Mouse (Mus musculus): ENCODE measurements around the gene Fmo5. TPM values are rescaled to one million over a fixed set of nuclear protein-coding genes. Genes with fewer than 3 reads are reported as not detected.

Gene Fmo5
- total RNA-seq (2021), result 1 to 10 TPM; 6.5 to 7.3 TPM
- long read RNA-seq, experiment 1, full-length matches to known transcripts, result 4 of 23 reads
- long read RNA-seq, experiment 1, partial matches to known transcripts, result 5 of 23 reads
- long read RNA-seq, experiment 1, other reads (novel, unspliced or antisense), result 14 of 23 reads
- long read RNA-seq, experiment 2, partial matches to known transcripts, result 1 of 9 reads
- long read RNA-seq, experiment 2, other reads (novel, unspliced or antisense), result 8 of 9 reads

- H3K4me3 ChIP-seq, result peak within 1 kb of the TSS; percentile 74
- TF ChIP-seq CTCF (IDR thresholded peaks at IDR 0.05), result no peak
- intact Hi-C loops (cut with DNase I), result no loop called here
- peak within 1 kb of the TSS; percentile 87 for H3K27ac ChIP-seq
- DNase-seq, result peak; percentile 84
These were observed at the start of gene Fmo5 for GRCm38 (mm10) chr3:97628391-97629001. TSS of gene Fmo5 (plus strand) at chr3:97628804.

GRCm38 (mm10) chr3:97585383-97586160, 43.0 kb upstream of the Fmo5 start:
- intact Hi-C loops (cut with DNase I), result no loop called here
- DNase-seq, result peak; percentile 65
- no peak overlapping the region for H3K27ac ChIP-seq
- no peak overlapping the region for H3K4me3 ChIP-seq
- peak; percentile 84 for TF ChIP-seq CTCF (IDR thresholded peaks at IDR 0.05)

GRCm38 (mm10) chr3:97587656-97588055, 40.9 kb upstream of the Fmo5 start:
- DNase-seq, result no peak
- Histone ChIP-seq H3K27ac (no peak overlapping the region), H3K4me3 (no peak overlapping the region)
- intact Hi-C loops (cut with DNase I), result no loop called here
- no peak for TF ChIP-seq CTCF (IDR thresholded peaks at IDR 0.05)

GRCm38 (mm10) chr3:97590699-97591098, 37.9 kb upstream of the Fmo5 start:
- H3K27ac ChIP-seq, result no peak overlapping the region
- H3K4me3 ChIP-seq, result no peak overlapping the region
- DNase-seq, result no peak
- intact Hi-C loops (cut with DNase I), result no loop called here
- TF ChIP-seq CTCF (IDR thresholded peaks at IDR 0.05), result no peak

- TF ChIP-seq CTCF (IDR thresholded peaks at IDR 0.05), result no peak
- intact Hi-C loops (cut with DNase I), result no loop called here
- Histone ChIP-seq H3K4me3 (no peak overlapping the region), H3K27ac (no peak overlapping the region)
- no peak for DNase-seq
These were observed 35.5 kb upstream of the Fmo5 start for GRCm38 (mm10) chr3:97593089-97593488.

- TF ChIP-seq CTCF (IDR thresholded peaks at IDR 0.05), result no peak
These were observed 34.5 kb upstream of the Fmo5 start for GRCm38 (mm10) chr3:97594140-97594539.

GRCm38 (mm10) chr3:97595066-97595465, 33.5 kb upstream of the Fmo5 start:
- no peak for TF ChIP-seq CTCF (IDR thresholded peaks at IDR 0.05)
- no peak for DNase-seq
- Histone ChIP-seq H3K4me3 (no peak overlapping the region), H3K27ac (no peak overlapping the region)
- intact Hi-C loops (cut with DNase I), result no loop called here

More at GRCm38 (mm10) chr3:97594140-97594539, 34.5 kb upstream of the Fmo5 start:
- intact Hi-C loops (cut with DNase I), result no loop called here
- DNase-seq, result no peak
- Histone ChIP-seq H3K4me3 (no peak overlapping the region), H3K27ac (no peak overlapping the region)

GRCm38 (mm10) chr3:97596796-97597195, 31.8 kb upstream of the Fmo5 start:
- intact Hi-C loops (cut with DNase I), result no loop called here
- no peak overlapping the region for H3K27ac ChIP-seq

GRCm38 (mm10) chr3:97600050-97600832, 28.4 kb upstream of the Fmo5 start:
- no peak overlapping the region for H3K4me3 ChIP-seq
- no peak overlapping the region for H3K27ac ChIP-seq
- TF ChIP-seq CTCF (IDR thresholded peaks at IDR 0.05), result no peak
- DNase-seq, result no peak
- intact Hi-C loops (cut with DNase I), result no loop called here

More at GRCm38 (mm10) chr3:97596796-97597195, 31.8 kb upstream of the Fmo5 start:
- DNase-seq, result no peak
- H3K4me3 ChIP-seq, result no peak overlapping the region
- no peak for TF ChIP-seq CTCF (IDR thresholded peaks at IDR 0.05)

GRCm38 (mm10) chr3:97609201-97609844, 19.3 kb upstream of the Fmo5 start:
- DNase-seq, result peak; percentile 53
- H3K4me3 ChIP-seq, result peak overlapping the region; percentile 91
- peak; percentile 41; the same call in 1 of the 2 replicates for TF ChIP-seq CTCF (IDR thresholded peaks at IDR 0.05)
- H3K27ac ChIP-seq, result peak overlapping the region; percentile 96
- intact Hi-C loops (cut with DNase I), result no loop called here

GRCm38 (mm10) chr3:97609845-97610410, 18.7 kb upstream of the Fmo5 start, which contains the start of gene Chd1l:
TSS of gene Chd1l (minus strand) at chr3:97610203.
- TF ChIP-seq CTCF (IDR thresholded peaks at IDR 0.05), result peak; percentile 100
- peak; percentile 95 for DNase-seq
- H3K4me3 ChIP-seq, result peak within 1 kb of the TSS; percentile 91
- intact Hi-C loops (cut with DNase I), result loop anchor here (2.0 kb wide), 1 partner anchor 45 kb away; no protein-coding TSS in a partner anchor
- H3K27ac ChIP-seq, result peak within 1 kb of the TSS; percentile 96
